Mouse (Mus musculus) olfactory bulb, adult 2 months (tissue): ENCODE measurements around the gene Gm11096.

ENCODE experiments used
- CTCF ChIP-seq: fragments of 200-500 bp; IDR thresholded peaks from 2 replicates; pipeline ENCODE4 v1.5.1; 2012; ENCODE audit warnings: low read depth, mild to moderate bottlenecking, low read length, moderate library complexity; ENCODE audit not compliant: insufficient read depth
- POLR2A ChIP-seq: fragments of 200-500 bp; IDR thresholded peaks from 2 replicates; pipeline ENCODE4 v1.6.1; 2012; ENCODE audit warnings: mild to moderate bottlenecking, low read depth, low read length, moderate library complexity; ENCODE audit not compliant: insufficient read depth

GRCm38 (mm10) chr17:81477420-81477819, 35.9 kb downstream of the Gm11096 start:
- no peak for TF ChIP-seq CTCF
- TF ChIP-seq POLR2A = no peak
